Comparison of ENCODE assay signal across 29 mouse cellular contexts in the genomic region with DNA sequence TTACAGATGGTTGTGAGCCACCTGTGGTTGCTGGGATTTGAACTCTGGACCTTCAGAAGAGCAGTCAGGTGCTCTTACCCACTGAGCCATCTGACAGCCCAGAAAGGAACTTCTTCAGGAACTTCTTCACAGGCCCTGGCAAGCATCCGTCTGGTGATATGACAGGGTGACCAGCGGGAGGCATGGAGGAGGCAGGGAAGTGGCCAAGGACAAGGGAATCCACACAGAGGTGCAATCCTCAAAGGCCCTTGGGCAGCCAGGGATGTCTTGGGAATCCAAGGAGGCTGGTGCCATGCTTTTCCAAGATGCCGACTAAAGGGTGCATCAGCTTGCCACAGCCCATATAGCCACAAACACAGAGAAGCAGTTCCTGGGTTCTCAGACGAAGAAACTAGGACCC. TPM values are rescaled to one million over a fixed set of nuclear protein-coding genes. Genes with fewer than 3 reads are reported as not detected.
"Had no signal": no experiment of that assay in that cellular context is flagged by ENCODE, and none has a peak within 500 bp of the region (broad histone marks: within the 10 kb centered on the region; RNA-seq: fewer than 3 reads in every experiment).

No protein-coding gene starts in this region.

- H3K4me3 ChIP-seq: limb, embryonic 12.5 days; limb, embryonic 15.5 days; liver, embryonic 12.5 days; liver, embryonic 13.5 days; liver, embryonic 15.5 days; lung, embryonic 15.5 days; megakaryocyte, embryonic 14.5 days; midbrain, embryonic 12.5 days; midbrain, embryonic 13.5 days; midbrain, embryonic 15.5 days; myocyte; neural tube, embryonic 12.5 days; neural tube, embryonic 13.5 days had no signal

- DNase-seq: left cerebral cortex, postnatal 4 days; liver; liver, embryonic 13.5 days; liver, postnatal 0 days; lung, adult 18-20 months; lung, adult 2 months; lung, embryonic 14.5 days; lung, postnatal 10 days; lung, postnatal 14 days; lung, postnatal 36 days; midbrain, embryonic 14.5 days had no signal

- H3K27me3 ChIP-seq: lung, embryonic 15.5 days; midbrain, embryonic 15.5 days; neural tube, embryonic 12.5 days had no signal

- H3K27ac ChIP-seq: limb, embryonic 12.5 days; limb, embryonic 13.5 days; liver, embryonic 12.5 days; liver, embryonic 13.5 days; liver, embryonic 14.5 days; liver, embryonic 15.5 days; macrophage; midbrain, embryonic 12.5 days; midbrain, embryonic 13.5 days; midbrain, embryonic 15.5 days; neural tube, embryonic 12.5 days; neural tube, embryonic 13.5 days had no signal

- H3K36me3 ChIP-seq: limb, embryonic 10.5 days; limb, embryonic 12.5 days; limb, embryonic 13.5 days; limb, embryonic 15.5 days; liver, embryonic 12.5 days; liver, embryonic 13.5 days; liver, embryonic 15.5 days; lung, embryonic 15.5 days; midbrain, embryonic 10.5 days; midbrain, embryonic 12.5 days; midbrain, embryonic 13.5 days; midbrain, embryonic 15.5 days; neural tube, embryonic 12.5 days; neural tube, embryonic 13.5 days had no signal

- H3K4me1 ChIP-seq: midbrain, embryonic 12.5 days; neural tube, embryonic 12.5 days; neural tube, embryonic 13.5 days had no signal

RNA-seq across cellular contexts. Expression of gene Neurl1b, which starts 53.0 kb away (rescaled TPM):
- total RNA-seq: monocyte, adult 5-6 weeks had no signal
